Mouse (Mus musculus): ENCODE results near the gene Mrpl38. TPM values are rescaled to one million over a fixed set of nuclear protein-coding genes. Genes with fewer than 3 reads are reported as not detected.
A peak's percentile ranks its signal among the peaks of the same experiment; 100 is the strongest.

Gene Mrpl38
- total and polyA plus RNA-seq, 2 experiments from 2014 or later: 56.7 to 63.6 TPM

DNA sequence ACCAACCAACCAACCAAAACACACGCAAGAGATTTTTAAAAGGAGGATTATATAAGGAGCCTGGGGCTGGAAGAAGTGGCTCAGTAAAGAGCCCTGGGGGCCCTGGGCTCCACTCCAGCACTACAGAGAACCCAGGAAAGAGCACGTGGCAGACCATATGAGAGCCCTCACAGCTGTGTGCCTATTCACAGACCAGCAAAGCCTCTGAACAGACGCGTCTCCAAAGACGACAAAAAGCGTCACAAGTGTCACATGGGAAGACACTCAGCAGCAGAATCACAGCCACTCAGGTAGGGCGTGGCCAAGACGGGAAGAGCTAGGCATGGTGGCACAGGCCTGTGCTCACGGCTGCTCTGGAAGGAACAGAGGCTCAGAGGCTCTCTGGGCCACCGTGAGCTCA is 23.5 kb upstream of the Mrpl38 start:
- H3K4me3 ChIP-seq (ENCODE audit: low read depth, low read length): no peak overlapping the region
- ATAC-seq: peak; percentile 52
- H3K36me3 ChIP-seq (ENCODE audit: insufficient read depth): peaks cover 48% of the 10 kb centered on the region
- H3K9me3 ChIP-seq (ENCODE audit: low read length): no peaks in the 10 kb centered on the region
- no peak for DNase-seq
- no peak overlapping the region for H3K27ac ChIP-seq (ENCODE audit: low read depth, low read length)
- H3K27me3 ChIP-seq (ENCODE audit: insufficient read depth, low read length): no peaks in the 10 kb centered on the region
- no peak overlapping the region for H3K4me2 ChIP-seq (ENCODE audit: low read depth)
- 47% methylated on average over 10 of the region's 10 CpGs for whole genome bisulfite sequencing
- no peak for TF ChIP-seq CTCF (IDR thresholded peaks at IDR 0.05; ENCODE audit: low read depth)
- H3K4me1 ChIP-seq (ENCODE audit: insufficient read depth): peaks cover 12% of the 10 kb centered on the region
- no peak overlapping the region for H3K9ac ChIP-seq

DNA sequence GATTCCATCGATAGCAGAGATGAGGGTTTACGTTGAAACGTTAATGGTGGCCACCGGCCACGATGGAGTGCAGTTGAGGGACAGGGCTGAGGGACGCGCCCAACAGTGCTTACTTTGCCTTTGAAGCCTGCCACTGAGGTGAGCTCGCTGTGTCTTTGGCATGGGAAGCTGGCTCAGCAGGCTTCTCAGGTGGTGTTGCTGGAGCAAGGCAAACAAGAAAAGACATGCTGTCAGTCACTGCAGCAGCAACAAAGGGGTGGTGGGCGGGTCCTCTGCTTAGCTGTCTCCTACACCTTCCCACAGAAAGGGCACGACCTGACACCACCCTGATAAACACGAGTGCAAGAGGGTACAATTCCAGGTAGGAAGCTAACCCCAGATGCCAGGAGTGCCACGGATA is 22.6 kb upstream of the Mrpl38 start:
- H3K36me3 ChIP-seq (ENCODE audit: insufficient read depth): peaks cover 56% of the 10 kb centered on the region

GRCm38 (mm10) chr11:116150960-116151359 is 12.3 kb upstream of the Mrpl38 start:
- no peaks in the 10 kb centered on the region for H3K9me3 ChIP-seq (ENCODE audit: low read length)
- peaks cover 96% of the 10 kb centered on the region for H3K36me3 ChIP-seq (ENCODE audit: insufficient read depth)
- H3K4me3 ChIP-seq (ENCODE audit: low read depth, low read length): no peak overlapping the region

More for the DNA sequence above, 22.6 kb upstream of the Mrpl38 start:
- Histone ChIP-seq H3K4me1 (ENCODE audit: insufficient read depth) (peaks cover 5% of the 10 kb centered on the region; the same call in 1 of the 2 replicates), H3K4me2 (ENCODE audit: low read depth) (no peak overlapping the region), H3K9ac (no peak overlapping the region), H3K27ac (ENCODE audit: low read depth, low read length) (no peak overlapping the region), H3K27me3 (ENCODE audit: insufficient read depth, low read length) (no peaks in the 10 kb centered on the region), H3K4me3 (ENCODE audit: low read depth, low read length) (no peak overlapping the region), H3K9me3 (ENCODE audit: low read length) (no peaks in the 10 kb centered on the region)
- WGBS: 76% methylated on average over 12 of the region's 12 CpGs
- ATAC-seq (no peak), DNase-seq (no peak)
- no peak for TF ChIP-seq CTCF (IDR thresholded peaks at IDR 0.05; ENCODE audit: low read depth)

DNA sequence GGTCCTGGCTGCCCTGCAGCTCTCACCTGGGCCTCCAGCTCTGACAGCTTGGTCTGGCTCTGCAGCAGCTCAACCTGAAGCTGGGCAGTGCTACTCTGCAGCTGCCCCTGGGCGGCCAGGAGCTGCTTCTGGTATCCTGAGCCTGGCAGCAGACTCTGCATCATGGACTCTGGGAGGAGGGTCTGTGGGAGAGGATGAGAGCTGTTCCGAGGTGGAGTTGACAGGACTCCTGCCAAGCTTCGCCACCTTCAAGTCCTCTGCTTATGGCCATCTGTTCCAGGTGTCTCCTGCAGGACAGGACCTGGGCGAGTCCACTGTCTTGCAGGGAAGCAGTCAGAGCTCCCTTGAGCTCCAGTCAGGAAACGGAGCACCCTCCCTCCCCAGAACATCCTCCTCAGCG is 10.7 kb upstream of the Mrpl38 start:
- peaks cover 97% of the 10 kb centered on the region for H3K36me3 ChIP-seq (ENCODE audit: insufficient read depth)

More at GRCm38 (mm10) chr11:116150960-116151359, 12.3 kb upstream of the Mrpl38 start:
- Histone ChIP-seq H3K27me3 (ENCODE audit: insufficient read depth, low read length) (no peaks in the 10 kb centered on the region), H3K27ac (ENCODE audit: low read depth, low read length) (no peak overlapping the region), H3K4me2 (ENCODE audit: low read depth) (no peak overlapping the region), H3K9ac (no peak overlapping the region), H3K4me1 (ENCODE audit: insufficient read depth) (no peaks in the 10 kb centered on the region)
- TF ChIP-seq CTCF (IDR thresholded peaks at IDR 0.05; ENCODE audit: low read depth): no peak
- ATAC-seq: no peak
- 98% methylated on average over 2 of the region's 2 CpGs for WGBS
- DNase-seq: no peak

GRCm38 (mm10) chr11:116148761-116149221 is 10.1 kb upstream of the Mrpl38 start:
- Histone ChIP-seq H3K27ac (ENCODE audit: low read depth, low read length) (no peak overlapping the region), H3K27me3 (ENCODE audit: insufficient read depth, low read length) (no peaks in the 10 kb centered on the region), H3K9ac (no peak overlapping the region), H3K9me3 (ENCODE audit: low read length) (no peaks in the 10 kb centered on the region), H3K4me3 (ENCODE audit: low read depth, low read length) (no peak overlapping the region), H3K36me3 (ENCODE audit: insufficient read depth) (peaks cover 97% of the 10 kb centered on the region), H3K4me1 (ENCODE audit: insufficient read depth) (no peaks in the 10 kb centered on the region), H3K4me2 (ENCODE audit: low read depth) (no peak overlapping the region)
- DNase-seq (no peak), ATAC-seq (no peak)
- TF ChIP-seq CTCF (IDR thresholded peaks at IDR 0.05; ENCODE audit: low read depth): no peak
- 69% methylated on average over 20 of the region's 20 CpGs for WGBS

More for the DNA sequence above, 10.7 kb upstream of the Mrpl38 start:
- no peak for TF ChIP-seq CTCF (IDR thresholded peaks at IDR 0.05; ENCODE audit: low read depth)
- ATAC-seq (no peak), DNase-seq (no peak)
- H3K4me1 ChIP-seq (ENCODE audit: insufficient read depth): no peaks in the 10 kb centered on the region
- H3K4me2 ChIP-seq (ENCODE audit: low read depth): no peak overlapping the region
- 83% methylated on average over 6 of the region's 6 CpGs for WGBS
- H3K27ac ChIP-seq (ENCODE audit: low read depth, low read length): no peak overlapping the region
- no peak overlapping the region for H3K9ac ChIP-seq
- no peak overlapping the region for H3K4me3 ChIP-seq (ENCODE audit: low read depth, low read length)
- no peaks in the 10 kb centered on the region for H3K27me3 ChIP-seq (ENCODE audit: insufficient read depth, low read length)
- H3K9me3 ChIP-seq (ENCODE audit: low read length): no peaks in the 10 kb centered on the region

DNA sequence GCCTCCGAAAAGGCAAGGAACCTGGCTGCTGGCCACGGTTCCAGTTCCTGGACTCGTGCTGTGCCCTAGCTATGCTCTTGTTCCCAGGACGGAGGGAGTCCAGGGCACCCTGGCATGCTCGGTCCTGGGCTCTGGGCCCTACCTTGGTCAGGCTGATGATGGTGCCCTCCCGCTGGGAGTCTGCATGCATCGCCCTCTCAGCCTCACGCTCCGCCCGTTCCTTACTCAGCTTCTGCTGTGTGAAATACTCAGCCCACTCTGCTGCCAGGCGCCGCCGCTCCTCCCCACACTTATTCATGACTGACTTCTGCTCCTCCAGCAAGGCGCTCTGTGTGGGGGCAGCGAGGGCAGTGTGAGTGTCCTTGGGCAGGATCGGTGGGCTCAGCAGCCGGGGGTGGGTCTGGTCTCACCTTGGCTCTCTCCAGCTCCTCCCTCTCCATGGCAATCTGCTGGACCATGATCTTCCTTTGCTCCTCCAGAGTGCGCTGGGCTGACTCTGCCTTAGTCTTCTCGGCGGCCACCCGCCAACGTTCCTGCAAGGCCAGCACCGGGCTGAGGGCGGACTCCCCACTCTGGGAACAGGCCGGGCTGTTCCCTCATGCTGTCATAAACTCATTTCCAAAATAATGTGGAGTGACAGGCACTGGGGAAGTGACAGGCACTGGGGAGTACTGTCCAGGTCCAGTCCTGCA is 7.8 kb upstream of the Mrpl38 start:
- Histone ChIP-seq H3K4me1 (ENCODE audit: insufficient read depth) (no peaks in the 10 kb centered on the region), H3K27ac (ENCODE audit: low read depth, low read length) (0 out of 2 replicates have a peak overlapping the region, but pooled peaks have one; percentile 35), H3K4me2 (ENCODE audit: low read depth) (no peak overlapping the region), H3K36me3 (ENCODE audit: insufficient read depth) (peaks cover 94% of the 10 kb centered on the region), H3K4me3 (ENCODE audit: low read depth, low read length) (no peak overlapping the region), H3K9me3 (ENCODE audit: low read length) (no peaks in the 10 kb centered on the region), H3K27me3 (ENCODE audit: insufficient read depth, low read length) (no peaks in the 10 kb centered on the region), H3K9ac (no peak overlapping the region)
- WGBS: 71% methylated on average over 25 of the region's 25 CpGs
- peak; percentile 63 for ATAC-seq
- no peak for TF ChIP-seq CTCF (IDR thresholded peaks at IDR 0.05; ENCODE audit: low read depth)
- peak; percentile 45 for DNase-seq

DNA sequence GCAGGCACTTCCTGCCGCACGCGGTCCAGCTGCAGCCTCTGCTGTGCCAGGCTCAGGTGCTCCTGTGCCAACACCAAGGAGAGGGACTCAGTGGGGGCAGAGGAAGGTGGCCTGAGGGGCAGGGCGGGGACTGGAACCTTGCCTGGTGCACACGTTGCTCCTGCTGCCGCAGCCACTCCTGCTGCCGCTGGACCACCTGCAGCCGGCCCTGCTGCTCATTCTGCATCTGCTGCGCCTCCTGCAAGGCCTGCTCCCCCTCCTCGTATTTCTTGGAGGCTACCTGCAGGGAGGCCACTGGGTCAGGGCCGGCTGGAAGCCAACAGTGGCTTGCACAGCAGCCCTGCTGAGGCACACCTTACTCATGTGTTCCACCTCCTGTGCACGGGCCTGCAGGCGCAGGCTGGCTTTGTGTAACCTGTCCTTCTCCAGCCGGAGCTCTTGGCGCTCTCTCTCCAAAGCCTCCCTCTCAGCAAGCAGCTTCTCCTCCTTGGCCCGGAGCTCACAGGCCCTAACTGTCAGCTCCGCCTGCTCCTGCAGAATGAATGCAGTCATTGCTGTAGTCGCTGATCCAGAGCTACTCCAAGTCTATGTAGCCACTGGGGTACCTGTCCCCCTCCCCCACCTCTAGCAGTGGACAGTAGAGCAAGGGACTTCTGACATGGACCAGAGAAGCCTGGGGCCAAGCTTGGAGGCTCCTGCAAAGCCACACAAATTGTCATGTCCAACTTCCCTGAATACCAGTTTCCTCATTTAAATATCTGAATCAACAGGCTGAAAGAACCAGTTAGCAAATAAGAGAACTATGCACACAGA is 7.0 kb upstream of the Mrpl38 start:
- Histone ChIP-seq H3K9me3 (ENCODE audit: low read length) (no peaks in the 10 kb centered on the region), H3K4me2 (ENCODE audit: low read depth) (no peak overlapping the region), H3K4me1 (ENCODE audit: insufficient read depth) (no peaks in the 10 kb centered on the region), H3K4me3 (ENCODE audit: low read depth, low read length) (no peak overlapping the region), H3K36me3 (ENCODE audit: insufficient read depth) (peaks cover 86% of the 10 kb centered on the region), H3K27ac (ENCODE audit: low read depth, low read length) (peak overlapping the region; percentile 57; the same call in 1 of the 2 replicates), H3K9ac (no peak overlapping the region), H3K27me3 (ENCODE audit: insufficient read depth, low read length) (no peaks in the 10 kb centered on the region)
- 53% methylated on average over 18 of the region's 18 CpGs for WGBS
- peak; percentile 4; the same call in 1 of the 2 replicates for ATAC-seq
- no peak for TF ChIP-seq CTCF (IDR thresholded peaks at IDR 0.05; ENCODE audit: low read depth)
- DNase-seq: no peak

Data from forebrain, postnatal 0 days (tissue).